Mouse (Mus musculus): ENCODE measurements around the gene Ttc17. TPM values are rescaled to one million over a fixed set of nuclear protein-coding genes. Genes with fewer than 3 reads are reported as not detected.
A peak's percentile ranks its signal among the peaks of the same experiment; 100 is the strongest.

The Ttc17 gene
- polyA plus RNA-seq, 1 experiment from 2014 or later, result 15.6 TPM

GRCm38 (mm10) chr2:94265221-94266191 is 141.0 kb downstream of the Ttc17 start:
- Histone ChIP-seq H3K9ac (no peak overlapping the region), H3K9me3 (replicated peaks) (no peaks in the 10 kb centered on the region), H3K27me3 (peaks cover 79% of the 10 kb centered on the region), H3K4me2 (peak overlapping the region; percentile 55), H3K4me3 (replicated peaks) (peak overlapping the region; percentile 25; the same call in 1 of the 2 replicates), H3K4me1 (peaks cover 29% of the 10 kb centered on the region), H3K27ac (no peak overlapping the region), H3K36me3 (no peaks in the 10 kb centered on the region)
- 9% methylated on average over 16 of the region's 16 CpGs for WGBS
- ATAC-seq (replicated peaks; ENCODE audit: low FRiP score), result no peak; the same call in 1 of the 2 replicates

- ATAC-seq (replicated peaks; ENCODE audit: low FRiP score), result no peak
- peaks cover 29% of the 10 kb centered on the region for H3K4me1 ChIP-seq
- H3K4me2 ChIP-seq, result peak overlapping the region; percentile 55
- no peak overlapping the region for H3K9ac ChIP-seq
- WGBS, result under 1% methylated on average over 12 of the region's 12 CpGs
- H3K9me3 ChIP-seq (replicated peaks), result no peaks in the 10 kb centered on the region
- peaks cover 77% of the 10 kb centered on the region for H3K27me3 ChIP-seq
- peak overlapping the region; percentile 25 for H3K4me3 ChIP-seq (replicated peaks)
- H3K27ac ChIP-seq, result no peak overlapping the region
- no peaks in the 10 kb centered on the region for H3K36me3 ChIP-seq
These were observed 141.8 kb downstream of the Ttc17 start for GRCm38 (mm10) chr2:94264631-94265098.

GRCm38 (mm10) chr2:94264006-94264405 is 142.5 kb downstream of the Ttc17 start:
- 1% methylated on average over 2 of the region's 2 CpGs for WGBS
- no peak for ATAC-seq (replicated peaks; ENCODE audit: low FRiP score)
- H3K36me3 ChIP-seq, result no peaks in the 10 kb centered on the region
- H3K27ac ChIP-seq, result no peak overlapping the region
- H3K4me2 ChIP-seq, result peak overlapping the region; percentile 56; the same call in 1 of the 2 replicates
- H3K4me3 ChIP-seq (replicated peaks), result peak overlapping the region; percentile 25; the same call in 1 of the 2 replicates
- H3K9me3 ChIP-seq (replicated peaks), result no peaks in the 10 kb centered on the region
- peaks cover 79% of the 10 kb centered on the region for H3K27me3 ChIP-seq
- H3K9ac ChIP-seq, result no peak overlapping the region
- peaks cover 29% of the 10 kb centered on the region for H3K4me1 ChIP-seq

- no peak overlapping the region for H3K9ac ChIP-seq
- H3K9me3 ChIP-seq (replicated peaks), result no peaks in the 10 kb centered on the region
- H3K4me3 ChIP-seq (replicated peaks), result peak overlapping the region; percentile 28
- H3K27me3 ChIP-seq, result peaks cover 79% of the 10 kb centered on the region
- H3K27ac ChIP-seq, result no peak overlapping the region
- H3K4me1 ChIP-seq, result peaks cover 29% of the 10 kb centered on the region
- no peak for ATAC-seq (replicated peaks; ENCODE audit: low FRiP score)
- under 1% methylated on average over 14 of the region's 14 CpGs for WGBS
- H3K4me2 ChIP-seq, result peak overlapping the region; percentile 56
- H3K36me3 ChIP-seq, result no peaks in the 10 kb centered on the region
These were observed 143.0 kb downstream of the Ttc17 start for GRCm38 (mm10) chr2:94263530-94263937.

GRCm38 (mm10) chr2:94262917-94263529 is 143.5 kb downstream of the Ttc17 start:
- no peaks in the 10 kb centered on the region for H3K36me3 ChIP-seq
- no peak for ATAC-seq (replicated peaks; ENCODE audit: low FRiP score)
- H3K4me2 ChIP-seq, result peak overlapping the region; percentile 56
- peak overlapping the region; percentile 28 for H3K4me3 ChIP-seq (replicated peaks)
- 5% methylated on average over 12 of the region's 13 CpGs for WGBS
- H3K9me3 ChIP-seq (replicated peaks), result no peaks in the 10 kb centered on the region
- H3K27ac ChIP-seq, result no peak overlapping the region
- H3K9ac ChIP-seq, result no peak overlapping the region
- peaks cover 74% of the 10 kb centered on the region for H3K27me3 ChIP-seq
- peaks cover 29% of the 10 kb centered on the region for H3K4me1 ChIP-seq

- no peak for ATAC-seq (replicated peaks; ENCODE audit: low FRiP score)
- Histone ChIP-seq H3K4me3 (replicated peaks) (no peak overlapping the region), H3K4me2 (no peak overlapping the region), H3K27me3 (peaks cover 45% of the 10 kb centered on the region), H3K9me3 (replicated peaks) (no peaks in the 10 kb centered on the region), H3K9ac (no peak overlapping the region), H3K27ac (no peak overlapping the region), H3K4me1 (no peaks in the 10 kb centered on the region), H3K36me3 (no peaks in the 10 kb centered on the region)
- WGBS, result 25% methylated on average over 3 of the region's 3 CpGs
These were observed 152.4 kb downstream of the Ttc17 start for GRCm38 (mm10) chr2:94254102-94254501.

MicroRNAs encoded within 50 kb of the gene (microRNA counts, 519-probe panel; counts per million panel counts)
- 2,474 counts per million, percentile 43 among the panel's probes with 10 or more counts for microRNA mmu-miR-670

Small RNA genes lying within 50 kb of the gene (microRNA-seq; reads per million reads assigned to microRNA genes)
- 1.5 reads per million, percentile 2 among the genes with 10 or more reads in this experiment for gene Mir670

Other genes starting within 250 kb of the Ttc17 start
- 130 and 131 TPM in 2 replicates for gene Hsd17b12, start 248.7 kb downstream of the Ttc17 start, polyA plus RNA-seq (2015; fragmentation: Nextera tagmentation; extraction: Ambion mirVana)
- 155 and 161 TPM in 2 replicates for gene Api5, start 31.4 kb upstream of the Ttc17 start, polyA plus RNA-seq (2015; fragmentation: Nextera tagmentation; extraction: Ambion mirVana)

All from kidney, embryonic 15.5 days (tissue).